Mouse (Mus musculus): ENCODE measurements around the gene Mettl16. TPM values are rescaled to one million over a fixed set of nuclear protein-coding genes. Genes with fewer than 3 reads are reported as not detected.
"Not testable (repeated sequence)": the region's sequence is repeated elsewhere in the genome, so short reads cannot be mapped to it uniquely, and the experiment has no call there.

The Mettl16 gene
- polyA plus RNA-seq, 1 experiment from 2014 or later: 55.2 TPM

DNA sequence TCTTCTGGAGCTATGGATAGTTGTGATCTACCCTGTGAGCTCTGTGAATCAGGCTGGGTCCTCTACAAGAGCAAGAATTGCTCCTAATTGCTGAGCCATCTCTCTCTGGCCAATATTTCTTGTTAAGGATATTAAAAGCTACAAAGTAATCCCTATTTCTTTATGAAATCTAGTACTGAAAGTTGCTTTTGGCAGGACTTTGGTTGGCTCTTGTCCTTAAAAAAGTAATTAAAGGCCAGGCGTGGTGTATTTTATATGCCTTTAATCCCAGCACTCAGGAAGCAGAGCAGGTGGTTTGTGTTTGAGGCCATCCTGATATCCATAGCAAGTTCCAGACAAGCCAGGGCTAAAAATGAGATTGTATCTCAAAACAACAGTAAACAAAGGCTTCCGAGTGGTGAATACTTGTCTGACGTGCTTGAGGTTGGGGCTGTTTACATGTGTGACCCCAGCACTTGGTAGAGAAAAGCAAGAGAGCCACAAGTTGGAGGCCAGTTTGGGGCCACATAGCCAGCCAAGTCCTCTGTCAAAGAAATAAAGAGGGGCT is 33.5 kb downstream of the Mettl16 start:
- Histone ChIP-seq H3K9me3 (no peaks in the 10 kb centered on the region), H3K4me1 (no peaks in the 10 kb centered on the region), H3K4me3 (no peak overlapping the region), H3K27ac (no peak overlapping the region), H3K9ac (no peak overlapping the region), H3K4me2 (no peak overlapping the region), H3K36me3 (replicated peaks) (peaks cover 17% of the 10 kb centered on the region; the same call in 1 of the 2 replicates), H3K27me3 (replicated peaks) (no peaks in the 10 kb centered on the region)
- ATAC-seq (replicated peaks): no peak
- 94% methylated on average over 3 of the region's 3 CpGs for WGBS

GRCm38 (mm10) chr11:74807246-74807882 is 36.7 kb downstream of the Mettl16 start:
- Histone ChIP-seq H3K4me2 (no peak overlapping the region), H3K27me3 (replicated peaks) (no peaks in the 10 kb centered on the region), H3K4me3 (no peak overlapping the region), H3K36me3 (replicated peaks) (peaks cover 17% of the 10 kb centered on the region; the same call in 1 of the 2 replicates), H3K27ac (no peak overlapping the region), H3K9ac (no peak overlapping the region), H3K9me3 (no peaks in the 10 kb centered on the region), H3K4me1 (no peaks in the 10 kb centered on the region)
- WGBS: 96% methylated on average over 6 of the region's 6 CpGs
- ATAC-seq (replicated peaks): no peak

DNA sequence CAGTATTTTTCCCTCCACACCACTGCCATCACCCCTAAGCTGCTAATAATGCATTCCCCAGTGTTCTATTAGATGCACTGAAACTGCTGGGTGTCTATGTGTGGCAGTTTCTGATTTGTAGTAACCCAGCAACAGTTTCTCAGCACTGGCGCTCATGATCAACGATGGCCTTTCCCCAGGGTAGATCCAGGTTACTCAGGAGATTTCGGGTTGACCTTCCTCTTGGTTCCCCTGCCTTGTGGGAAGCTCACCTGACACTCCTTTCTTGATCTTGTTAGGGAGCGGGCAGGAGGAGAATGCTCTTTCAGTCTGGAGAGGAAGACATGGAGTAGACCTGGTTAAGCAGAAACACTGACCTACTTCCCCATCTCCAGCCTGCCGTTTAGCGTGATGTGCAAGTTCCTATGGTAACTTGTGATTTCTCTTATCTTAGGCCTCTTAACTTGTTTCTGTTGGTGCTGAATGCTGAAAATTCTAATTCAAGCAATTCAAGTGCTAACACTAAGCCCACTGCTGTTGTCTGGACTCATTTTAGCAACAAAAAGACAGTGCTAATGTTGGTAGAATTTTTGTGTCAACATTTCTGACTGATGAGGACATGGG is 37.7 kb downstream of the Mettl16 start:
- Histone ChIP-seq H3K9me3 (no peaks in the 10 kb centered on the region), H3K36me3 (replicated peaks) (peaks cover 17% of the 10 kb centered on the region; the same call in 1 of the 2 replicates), H3K27ac (no peak overlapping the region), H3K4me1 (no peaks in the 10 kb centered on the region), H3K9ac (no peak overlapping the region), H3K27me3 (replicated peaks) (no peaks in the 10 kb centered on the region), H3K4me3 (no peak overlapping the region), H3K4me2 (no peak overlapping the region)
- 98% methylated on average over 6 of the region's 6 CpGs for WGBS
- no peak for ATAC-seq (replicated peaks)

DNA sequence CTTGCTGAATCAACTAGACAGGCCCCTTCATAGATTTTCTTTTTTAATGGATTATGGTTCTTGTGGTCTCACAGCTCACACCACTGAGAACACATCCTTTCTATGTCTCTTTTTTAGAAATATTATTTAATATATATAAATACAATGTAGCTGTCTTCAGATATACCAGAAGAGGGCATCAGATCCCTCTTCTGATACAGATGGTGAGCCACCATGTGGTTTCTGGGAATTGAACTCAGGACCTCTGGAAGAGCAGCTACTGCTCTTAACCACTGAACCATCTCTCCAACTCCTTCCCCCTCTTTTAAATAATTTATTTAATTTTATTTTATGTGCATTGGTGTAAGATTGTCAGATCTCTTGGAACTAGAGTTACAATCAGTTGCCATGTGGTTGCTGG is 39.5 kb downstream of the Mettl16 start:
- no peak overlapping the region for H3K4me3 ChIP-seq
- no peak for ATAC-seq (replicated peaks)
- no peaks in the 10 kb centered on the region for H3K4me1 ChIP-seq
- H3K27me3 ChIP-seq (replicated peaks): no peaks in the 10 kb centered on the region
- no peak overlapping the region for H3K4me2 ChIP-seq
- H3K27ac ChIP-seq: no peak overlapping the region
- H3K9me3 ChIP-seq: no peaks in the 10 kb centered on the region
- peaks cover 17% of the 10 kb centered on the region; the same call in 1 of the 2 replicates for H3K36me3 ChIP-seq (replicated peaks)
- no peak overlapping the region for H3K9ac ChIP-seq

DNA sequence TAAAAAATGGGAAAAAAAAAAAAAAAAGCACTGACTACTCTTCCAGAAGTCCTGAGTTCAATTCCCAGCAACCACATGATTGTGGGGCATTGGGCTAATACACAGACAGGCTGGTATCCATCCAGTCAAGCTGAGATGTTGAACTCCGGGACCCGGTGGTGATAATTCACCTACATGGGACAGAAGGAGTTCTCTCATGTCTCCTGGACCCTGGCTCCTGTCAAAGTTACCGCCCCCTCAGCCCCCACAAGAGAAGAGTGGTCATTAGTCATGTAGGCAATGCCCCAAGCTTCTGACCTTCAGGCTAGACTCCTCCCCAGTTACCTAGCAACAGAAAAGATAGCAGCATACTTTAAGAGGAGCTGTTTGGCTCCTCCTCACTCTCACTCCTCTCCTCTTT is 40.4 kb downstream of the Mettl16 start:
- H3K9me3 ChIP-seq; H3K4me2 ChIP-seq; H3K27me3 ChIP-seq (replicated peaks); ATAC-seq (replicated peaks); H3K4me3 ChIP-seq; H3K9ac ChIP-seq; H3K27ac ChIP-seq; H3K4me1 ChIP-seq: not testable (repeated sequence)
- H3K36me3 ChIP-seq (replicated peaks): peaks cover 17% of the 10 kb centered on the region; the same call in 1 of the 2 replicates
- 83% methylated on average over 3 of the region's 3 CpGs for WGBS

DNA sequence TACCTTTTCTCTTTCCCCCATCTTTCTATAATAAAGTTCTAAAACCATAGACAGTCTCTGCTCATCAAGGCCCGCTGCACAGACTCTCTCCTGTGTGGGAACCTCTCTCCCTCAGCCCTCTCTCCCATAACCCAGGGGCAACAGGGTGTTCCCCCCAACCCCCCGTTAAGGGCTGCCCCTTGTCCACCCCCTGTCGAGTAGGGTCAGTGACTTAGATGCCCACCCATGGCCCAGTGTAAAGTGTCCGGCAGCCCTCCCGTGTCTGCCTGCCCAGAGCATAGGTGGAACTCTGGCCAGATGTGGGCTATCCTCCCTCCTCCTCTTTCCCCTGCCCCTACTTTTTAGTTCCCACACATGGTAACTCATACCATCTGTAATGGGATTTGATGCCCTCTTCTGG is 40.9 kb downstream of the Mettl16 start:
- Histone ChIP-seq H3K27me3 (replicated peaks) (no peaks in the 10 kb centered on the region), H3K36me3 (replicated peaks) (peaks cover 12% of the 10 kb centered on the region; the same call in 1 of the 2 replicates), H3K9me3 (no peaks in the 10 kb centered on the region), H3K4me2 (no peak overlapping the region), H3K4me1 (no peaks in the 10 kb centered on the region), H3K9ac (no peak overlapping the region), H3K27ac (no peak overlapping the region), H3K4me3 (no peak overlapping the region)
- 75% methylated on average over 5 of the region's 5 CpGs for WGBS
- ATAC-seq (replicated peaks): no peak

- peaks cover 14% of the 10 kb centered on the region; the same call in 1 of the 2 replicates for H3K36me3 ChIP-seq (replicated peaks)
- H3K4me1 ChIP-seq: no peaks in the 10 kb centered on the region
- H3K27me3 ChIP-seq (replicated peaks): no peaks in the 10 kb centered on the region
- H3K27ac ChIP-seq: no peak overlapping the region
- no peak overlapping the region for H3K4me2 ChIP-seq
- no peak overlapping the region for H3K9ac ChIP-seq
- no peak overlapping the region for H3K4me3 ChIP-seq
- H3K9me3 ChIP-seq: no peaks in the 10 kb centered on the region
- no peak for ATAC-seq (replicated peaks)
Observed at GRCm38 (mm10) chr11:74815795-74816194, 45.2 kb downstream of the Mettl16 start.

GRCm38 (mm10) chr11:74820921-74821320 is 50.3 kb downstream of the Mettl16 start:
- H3K4me2 ChIP-seq: no peak overlapping the region
- H3K4me3 ChIP-seq: no peak overlapping the region
- H3K4me1 ChIP-seq: no peaks in the 10 kb centered on the region
- no peaks in the 10 kb centered on the region for H3K9me3 ChIP-seq
- no peak overlapping the region for H3K9ac ChIP-seq
- no peak overlapping the region for H3K27ac ChIP-seq
- no peaks in the 10 kb centered on the region for H3K27me3 ChIP-seq (replicated peaks)
- H3K36me3 ChIP-seq (replicated peaks): peaks cover 14% of the 10 kb centered on the region; the same call in 1 of the 2 replicates
- 82% methylated on average over 1 of the region's 1 CpGs for WGBS
- ATAC-seq (replicated peaks): no peak

GRCm38 (mm10) chr11:74821463-74821862 is 50.8 kb downstream of the Mettl16 start:
- ATAC-seq (replicated peaks): no peak
- H3K4me3 ChIP-seq: no peak overlapping the region
- WGBS: 23% methylated on average over 1 of the region's 1 CpGs
- H3K9me3 ChIP-seq: no peaks in the 10 kb centered on the region
- H3K4me1 ChIP-seq: no peaks in the 10 kb centered on the region
- no peak overlapping the region for H3K27ac ChIP-seq
- no peak overlapping the region for H3K9ac ChIP-seq
- no peak overlapping the region for H3K4me2 ChIP-seq
- no peaks in the 10 kb centered on the region for H3K27me3 ChIP-seq (replicated peaks)
- peaks cover 14% of the 10 kb centered on the region; the same call in 1 of the 2 replicates for H3K36me3 ChIP-seq (replicated peaks)

DNA sequence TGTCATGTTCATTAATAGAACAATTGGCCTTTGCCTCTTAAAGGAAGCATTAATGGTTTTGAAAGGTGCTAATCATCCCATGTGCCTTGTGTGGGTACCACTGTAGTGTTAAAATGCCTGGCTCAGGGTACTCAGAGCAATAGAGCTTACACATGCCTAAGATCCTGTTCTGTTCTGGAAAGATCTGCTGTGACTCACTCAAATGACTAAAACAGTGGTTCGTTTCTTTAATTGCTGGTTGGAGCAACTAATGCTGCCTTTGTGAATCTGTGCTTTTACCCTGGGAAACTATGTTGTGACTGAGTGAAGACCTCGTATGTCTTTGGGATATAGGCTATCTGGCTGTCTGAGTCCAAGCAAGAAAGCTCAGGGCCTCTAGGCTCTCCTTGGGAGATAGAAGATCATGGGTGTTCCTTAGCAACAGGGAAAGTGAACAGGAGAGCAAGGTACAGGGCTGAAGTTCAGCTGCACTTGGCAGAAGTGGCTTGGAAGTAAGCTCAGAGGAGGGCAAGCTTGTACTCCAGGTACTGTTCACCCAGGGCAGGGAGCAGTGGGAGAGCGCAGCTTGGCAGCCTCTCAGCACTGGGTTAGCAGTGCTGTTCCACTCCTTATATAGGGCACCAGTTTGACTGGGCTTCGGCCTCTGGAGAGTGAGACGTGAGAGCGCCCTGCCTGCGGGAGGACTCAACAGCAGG is 52.3 kb downstream of the Mettl16 start:
- no peaks in the 10 kb centered on the region for H3K27me3 ChIP-seq (replicated peaks)
- H3K4me2 ChIP-seq: no peak overlapping the region
- H3K9ac ChIP-seq: no peak overlapping the region
- ATAC-seq (replicated peaks): no peak
- no peaks in the 10 kb centered on the region for H3K9me3 ChIP-seq
- H3K27ac ChIP-seq: no peak overlapping the region
- 86% methylated on average over 7 of the region's 7 CpGs for WGBS
- H3K36me3 ChIP-seq (replicated peaks): peaks cover under 1% of the 10 kb centered on the region; the same call in 1 of the 2 replicates
- no peaks in the 10 kb centered on the region for H3K4me1 ChIP-seq
- H3K4me3 ChIP-seq: no peak overlapping the region

DNA sequence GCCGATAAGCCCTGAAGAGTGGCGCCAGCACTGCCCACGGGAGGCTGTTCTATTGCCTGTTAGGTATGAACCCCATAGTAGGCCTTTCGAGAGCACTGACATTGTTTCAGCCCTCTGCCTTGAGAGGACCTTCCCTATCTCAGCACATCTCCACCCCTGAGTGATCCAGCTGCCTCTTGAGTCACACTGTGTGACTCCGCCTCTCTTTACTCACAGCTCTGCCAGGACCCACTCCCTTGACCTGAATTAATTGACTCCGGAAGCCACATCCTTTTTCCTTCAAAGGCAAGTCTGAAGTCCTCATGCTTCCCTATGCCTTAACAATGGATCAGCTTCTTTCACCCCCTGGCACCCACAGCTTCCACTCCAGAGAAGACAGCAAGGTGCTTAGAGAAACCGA is 55.5 kb downstream of the Mettl16 start:
- Histone ChIP-seq H3K4me3 (no peak overlapping the region), H3K36me3 (replicated peaks) (no peaks in the 10 kb centered on the region), H3K27ac (no peak overlapping the region), H3K27me3 (replicated peaks) (no peaks in the 10 kb centered on the region), H3K9ac (no peak overlapping the region), H3K4me2 (no peak overlapping the region), H3K4me1 (peaks cover 10% of the 10 kb centered on the region), H3K9me3 (no peaks in the 10 kb centered on the region)
- WGBS: 70% methylated on average over 7 of the region's 7 CpGs
- no peak for ATAC-seq (replicated peaks)

- Histone ChIP-seq H3K4me2 (no peak overlapping the region), H3K9me3 (no peaks in the 10 kb centered on the region), H3K36me3 (replicated peaks) (no peaks in the 10 kb centered on the region), H3K4me3 (no peak overlapping the region), H3K27me3 (replicated peaks) (no peaks in the 10 kb centered on the region), H3K27ac (no peak overlapping the region), H3K4me1 (peaks cover 10% of the 10 kb centered on the region), H3K9ac (no peak overlapping the region)
- ATAC-seq (replicated peaks): no peak
- 93% methylated on average over 5 of the region's 5 CpGs for WGBS
Observed at GRCm38 (mm10) chr11:74826702-74827101, 56.1 kb downstream of the Mettl16 start.
